Mouse (Mus musculus): ENCODE measurements around the gene Fbln2.

DNA sequence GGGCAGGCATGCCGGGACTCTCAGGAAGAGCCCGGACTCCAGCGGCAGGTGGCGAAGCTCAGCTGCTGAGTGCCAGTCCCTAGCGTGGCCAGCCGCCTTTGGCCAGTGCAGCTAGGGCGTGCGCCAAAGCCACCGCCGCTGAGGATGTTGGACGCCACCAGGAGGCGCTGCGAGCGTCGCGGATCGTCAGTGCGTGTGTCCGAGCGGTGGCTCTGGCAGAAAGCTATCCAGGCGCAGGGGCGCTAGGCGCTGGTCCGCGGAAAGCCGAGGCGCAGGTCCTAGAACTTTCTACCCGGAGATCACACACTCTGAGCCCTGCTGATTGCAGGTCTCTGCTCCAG, 73.2 kb downstream of the Fbln2 start:
- TF ChIP-seq GATA1 (IDR thresholded peaks at IDR 0.05; ENCODE audit: low read length) (no peak), TAL1 (IDR thresholded peaks at IDR 0.05; ENCODE audit: low read length) (no peak)

All from erythroblast, embryonic 14.5 days (primary cell).